Mouse (Mus musculus) embryonic facial prominence, embryonic 10.5 days (tissue): ENCODE measurements at regions not wholly inside any gene's neighbourhood (a gene's known extent, or its start where the extent isn't known, plus 50 kb on each side); places are given as distances from the start of the nearest gene placed in this dataset.

ENCODE experiments used
- DNase-seq: peaks from one replicate; pipeline ENCODE4 v3.0.0-alpha.2; 2017; ENCODE audit warnings: low spot score
- H3K27ac ChIP-seq: fragments of 300-500 bp; sonication (generic); replicated peaks from 2 replicates; pipeline ENCODE4 v1.5.1; 2016; ENCODE audit warnings: mild to moderate bottlenecking
- H3K27me3 ChIP-seq: fragments of 300-500 bp; sonication (generic); replicated peaks from 2 replicates; pipeline ENCODE4 v1.6.1; 2016; ENCODE audit warnings: low read depth, mild to moderate bottlenecking; ENCODE audit not compliant: poor library complexity, severe bottlenecking
- H3K36me3 ChIP-seq: fragments of 300-500 bp; sonication (generic); replicated peaks from 2 replicates; pipeline ENCODE4 v1.6.1; 2016; ENCODE audit warnings: mild to moderate bottlenecking, moderate library complexity
- H3K4me1 ChIP-seq: fragments of 300-500 bp; sonication (generic); 2 replicates; pipeline ENCODE4 v1.6.1; 2016
- H3K4me3 ChIP-seq: fragments of 300-500 bp; sonication (generic); 2 replicates; pipeline ENCODE4 v1.5.1; 2016; ENCODE audit warnings: mild to moderate bottlenecking, moderate library complexity
- H3K9me3 ChIP-seq: fragments of 300-500 bp; sonication (generic); 2 replicates; pipeline ENCODE4 v1.6.1; 2016; ENCODE audit warnings: mild to moderate bottlenecking
- WGBS: fragments of 180-500 bp; shearing (Covaris S2); methylation state at CpG from one replicate; pipeline ENCODE4 v1.1.7; 2016; 5-methylcytosine and 5-hydroxymethylcytosine counted together

- no peaks in the 10 kb centered on the region for H3K36me3 ChIP-seq
- no peak for DNase-seq
- H3K4me1 ChIP-seq: no peaks in the 10 kb centered on the region
- H3K27me3 ChIP-seq: no peaks in the 10 kb centered on the region
- WGBS: 88% methylated on average over 2 of the region's 2 CpGs
- H3K27ac ChIP-seq: no peak overlapping the region
- no peaks in the 10 kb centered on the region for H3K9me3 ChIP-seq
- no peak overlapping the region for H3K4me3 ChIP-seq
These were observed 413.2 kb downstream of the 1700017N19Rik start for GRCm38 (mm10) chr10:101003469-101003868.

- 83% methylated on average over 4 of the region's 4 CpGs for WGBS
- no peak for DNase-seq
- no peak overlapping the region for H3K27ac ChIP-seq
- H3K36me3 ChIP-seq: no peaks in the 10 kb centered on the region
- H3K4me3 ChIP-seq: no peak overlapping the region
- no peaks in the 10 kb centered on the region for H3K9me3 ChIP-seq
- H3K27me3 ChIP-seq: no peaks in the 10 kb centered on the region
- no peaks in the 10 kb centered on the region for H3K4me1 ChIP-seq
These were observed 414.4 kb downstream of the 1700017N19Rik start for GRCm38 (mm10) chr10:101004687-101005086.

GRCm38 (mm10) chr10:101015416-101015815, 425.1 kb downstream of the 1700017N19Rik start:
- H3K27me3 ChIP-seq: no peaks in the 10 kb centered on the region
- no peaks in the 10 kb centered on the region for H3K4me1 ChIP-seq
- H3K27ac ChIP-seq: no peak overlapping the region
- 80% methylated on average over 1 of the region's 1 CpGs for WGBS
- DNase-seq: no peak
- H3K4me3 ChIP-seq: no peak overlapping the region
- no peaks in the 10 kb centered on the region for H3K9me3 ChIP-seq
- no peaks in the 10 kb centered on the region for H3K36me3 ChIP-seq

GRCm38 (mm10) chr10:101038630-101039029, 448.3 kb downstream of the 1700017N19Rik start:
- DNase-seq: no peak
- Histone ChIP-seq H3K9me3 (no peaks in the 10 kb centered on the region), H3K27ac (no peak overlapping the region), H3K27me3 (no peaks in the 10 kb centered on the region), H3K36me3 (no peaks in the 10 kb centered on the region), H3K4me1 (no peaks in the 10 kb centered on the region), H3K4me3 (no peak overlapping the region)

- no peak overlapping the region for H3K27ac ChIP-seq
- 87% methylated on average over 1 of the region's 1 CpGs for WGBS
- no peak overlapping the region for H3K4me3 ChIP-seq
- H3K36me3 ChIP-seq: no peaks in the 10 kb centered on the region
- no peaks in the 10 kb centered on the region for H3K4me1 ChIP-seq
- no peak for DNase-seq
- H3K9me3 ChIP-seq: no peaks in the 10 kb centered on the region
- no peaks in the 10 kb centered on the region for H3K27me3 ChIP-seq
These were observed 448.8 kb downstream of the 1700017N19Rik start for GRCm38 (mm10) chr10:101039034-101039433.
